Mouse (Mus musculus) E14TG2a.4 (cell line): ENCODE results near the gene Tmigd1.

Experiments used
- CTCF ChIP-seq: conservative IDR thresholded peaks from 2 replicates; pipeline ENCODE4 v1.5.1; 2014; ENCODE audit warnings: low read length
- NANOG ChIP-seq: IDR thresholded peaks from 2 replicates; pipeline ENCODE4 v1.6.1; 2014; ENCODE audit warnings: borderline replicate concordance, low read length, mixed read lengths
- POU5F1 ChIP-seq: IDR thresholded peaks from 2 replicates; pipeline ENCODE4 v1.6.1; 2014; ENCODE audit warnings: low read length, borderline replicate concordance

DNA sequence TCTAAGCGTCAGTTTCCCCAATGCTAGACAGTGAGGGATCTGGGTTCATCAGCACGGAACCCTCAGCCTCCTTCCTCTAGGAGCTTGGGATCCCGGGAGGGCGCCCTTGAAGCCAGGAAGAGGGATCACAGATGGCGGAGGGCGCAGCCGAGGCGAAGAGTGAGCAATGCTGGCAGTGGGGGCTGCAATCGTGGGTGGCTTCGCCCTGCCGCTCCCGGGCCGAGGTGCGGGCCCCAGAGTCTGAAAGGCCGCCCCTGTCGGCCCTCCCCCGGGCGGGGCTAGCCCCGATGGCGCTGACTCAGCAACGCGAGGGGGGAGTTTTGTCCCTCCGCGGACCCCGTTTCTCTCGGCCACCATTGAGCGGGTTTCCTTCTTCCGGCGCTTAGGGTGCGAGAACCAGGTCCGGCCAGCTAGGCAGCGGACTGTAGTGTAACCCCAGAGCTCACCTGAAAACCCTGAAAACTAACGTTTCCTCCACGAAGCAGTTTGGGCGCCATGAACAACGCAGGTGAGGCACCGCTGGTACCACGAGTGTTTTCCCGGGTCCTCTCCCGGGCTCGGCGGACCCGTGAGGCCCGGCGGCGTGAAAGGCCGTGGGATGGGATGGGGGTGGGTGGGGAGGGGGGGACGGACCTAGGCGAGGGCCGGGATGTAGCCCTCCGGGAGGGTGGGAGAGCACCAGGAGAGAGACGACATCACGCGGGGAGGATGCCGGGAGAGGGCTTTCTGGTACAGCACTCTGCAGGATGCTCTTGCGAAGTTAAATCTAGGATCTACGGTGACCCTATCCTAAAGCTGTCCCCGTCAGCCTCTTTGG is 43.6 kb downstream of the Tmigd1 start:
- TF ChIP-seq CTCF (no peak), NANOG (no peak), POU5F1 (no peak)
